Mouse (Mus musculus) liver, adult 2 months (tissue): ENCODE data around the gene D630045J12Rik.

Source experiments
- CTCF ChIP-seq: fragments of 200-500 bp; IDR thresholded peaks from 2 replicates; pipeline ENCODE4 v1.5.1; 2011; ENCODE audit warnings: low read depth, low read length, control low read depth
- POLR2A ChIP-seq: fragments of 200-500 bp; IDR thresholded peaks from 2 replicates; pipeline ENCODE4 v1.6.1; 2011; ENCODE audit warnings: low read length, control low read depth; ENCODE audit not compliant: insufficient read depth; ENCODE audit errors: extremely low read depth

- TF ChIP-seq CTCF: no peak
- TF ChIP-seq POLR2A: no peak
These were observed 20.0 kb downstream of the D630045J12Rik start for GRCm38 (mm10) chr6:38233803-38234202.
